Mouse (Mus musculus) bone marrow macrophage, adult 2 months (primary cell): ENCODE measurements around the gene H2-M3. TPM values are rescaled to one million over a fixed set of nuclear protein-coding genes. Genes with fewer than 3 reads are reported as not detected.

ENCODE experiments used
- H3K27ac ChIP-seq: 2 replicates; pipeline ENCODE4 v1.5.1; 2012; ENCODE audit warnings: low read depth, low read length; ENCODE audit not compliant: insufficient read depth
- H3K4me1 ChIP-seq: 2 replicates; pipeline ENCODE4 v1.6.1; 2012; ENCODE audit warnings: low read length; ENCODE audit not compliant: control insufficient read depth, insufficient read depth
- H3K4me3 ChIP-seq: 2 replicates; pipeline ENCODE4 v1.5.1; 2012; ENCODE audit warnings: mild to moderate bottlenecking, low read length, moderate library complexity; ENCODE audit not compliant: insufficient read depth
- CTCF ChIP-seq: IDR thresholded peaks from 2 replicates; pipeline ENCODE4 v1.5.1; 2012; ENCODE audit warnings: low read depth, mild to moderate bottlenecking, low read length, moderate library complexity
- POLR2A ChIP-seq: IDR thresholded peaks from 2 replicates; pipeline ENCODE4 v1.6.1; 2012; ENCODE audit warnings: mild to moderate bottlenecking, low read depth, low read length, borderline replicate concordance
- polyA plus RNA-seq: library from polyadenylated mRNA; stranded (reverse); fragments of >200 nt; gene quantifications from 2 replicates; pipeline ENCODE4 v1.2.4, GENCODE M21; 2012; ENCODE audit not compliant: missing spikeins, insufficient read depth, insufficient read length

H2-M3 gene
- polyA plus RNA-seq, 1 experiment, result 48.3 TPM

DNA sequence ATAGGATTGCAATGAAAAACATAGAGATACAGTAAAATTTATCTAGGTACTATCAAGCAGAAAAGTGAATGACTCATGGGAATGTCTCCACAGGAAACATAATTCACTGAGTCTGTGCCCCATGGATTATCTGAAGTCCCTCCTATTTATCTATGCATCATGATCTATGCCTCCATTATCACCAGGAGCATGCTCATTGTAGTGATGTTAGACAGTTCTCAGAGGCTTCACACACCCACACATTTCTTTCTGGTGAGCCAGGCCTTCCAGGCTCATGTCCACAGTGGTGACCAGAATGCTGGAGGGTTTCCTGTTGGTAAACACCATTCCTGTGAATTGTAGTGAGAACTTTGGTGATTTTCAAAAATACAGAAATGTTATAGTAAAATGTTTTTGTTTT lies 6.6 kb downstream of the H2-M3 start:
- no peak overlapping the region for H3K4me3 ChIP-seq
- H3K27ac ChIP-seq, result no peak overlapping the region
- TF ChIP-seq POLR2A, result no peak
- TF ChIP-seq CTCF, result no peak
- H3K4me1 ChIP-seq, result peaks cover 17% of the 10 kb centered on the region

GRCm38 (mm10) chr17:37280331-37280730 lies 10.3 kb downstream of the H2-M3 start:
- TF ChIP-seq POLR2A (no peak), CTCF (no peak)
- no peak overlapping the region for H3K4me3 ChIP-seq
- peaks cover 7% of the 10 kb centered on the region for H3K4me1 ChIP-seq
- no peak overlapping the region for H3K27ac ChIP-seq

DNA sequence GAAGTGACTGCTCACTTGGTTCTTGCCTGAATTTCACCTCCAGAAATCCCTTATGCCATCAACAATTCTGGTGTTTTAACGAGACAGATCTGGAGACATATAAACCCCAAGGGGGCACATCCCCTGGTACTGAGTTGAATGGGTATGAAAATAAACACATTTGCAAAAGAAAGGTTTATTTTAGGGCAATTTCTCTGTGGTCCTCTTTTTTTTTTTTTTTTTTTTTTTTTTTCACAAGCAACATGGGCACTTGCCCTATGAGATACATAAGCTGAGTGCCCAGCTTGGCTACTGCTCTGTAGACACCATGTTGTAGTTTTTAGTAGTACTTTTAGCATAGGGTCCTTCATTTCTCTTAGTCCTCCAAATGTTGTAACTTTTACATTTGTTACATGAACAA lies 13.3 kb downstream of the H2-M3 start, which contains the start of gene Olfr99:
TSS of gene Olfr99 (minus strand) at position 101 of the 400 bp plus-strand sequence.
- H3K4me1 ChIP-seq, result peaks cover 4% of the 10 kb centered on the region; the same call in 1 of the 2 replicates
- no peak within 1 kb of the TSS for H3K4me3 ChIP-seq
- TF ChIP-seq POLR2A (no peak), CTCF (no peak)
- H3K27ac ChIP-seq, result no peak within 1 kb of the TSS

DNA sequence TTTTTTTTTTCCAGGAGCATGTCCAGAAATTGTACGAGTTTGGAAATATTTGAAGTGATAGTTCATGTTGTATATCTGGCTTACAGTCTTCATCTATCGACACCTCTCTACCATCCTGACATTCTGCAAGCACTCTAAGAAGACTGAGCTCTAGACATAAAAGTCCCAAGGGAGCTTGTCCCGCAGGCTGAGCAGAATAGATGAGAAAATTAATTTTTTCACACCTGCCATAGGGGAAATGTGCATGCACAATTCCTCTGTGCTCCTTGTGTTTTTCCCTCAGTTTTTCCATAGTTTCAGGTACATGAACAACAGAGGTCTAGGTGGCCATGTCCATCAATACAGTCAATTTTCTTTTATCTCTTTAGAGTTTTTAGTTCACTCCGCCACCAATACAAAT lies 34.2 kb downstream of the H2-M3 start, which contains the start of gene Olfr101:
TSS of gene Olfr101 (minus strand) at position 101 of the 400 bp plus-strand sequence.
- Histone ChIP-seq H3K4me3 (no peak within 1 kb of the TSS), H3K4me1 (no peaks in the 10 kb centered on the region), H3K27ac (no peak within 1 kb of the TSS)
- no peak for TF ChIP-seq CTCF
- TF ChIP-seq POLR2A, result no peak

- Histone ChIP-seq H3K4me1 (no peaks in the 10 kb centered on the region), H3K27ac (no peak overlapping the region), H3K4me3 (no peak overlapping the region)
- TF ChIP-seq POLR2A (no peak), CTCF (no peak)
These were observed 38.5 kb downstream of the H2-M3 start for GRCm38 (mm10) chr17:37308483-37308882.

- TF ChIP-seq POLR2A (no peak), CTCF (no peak)
- H3K4me3 ChIP-seq, result no peak overlapping the region
- no peak overlapping the region for H3K27ac ChIP-seq
- H3K4me1 ChIP-seq, result no peaks in the 10 kb centered on the region
These were observed 40.2 kb downstream of the H2-M3 start for GRCm38 (mm10) chr17:37310146-37310699.

DNA sequence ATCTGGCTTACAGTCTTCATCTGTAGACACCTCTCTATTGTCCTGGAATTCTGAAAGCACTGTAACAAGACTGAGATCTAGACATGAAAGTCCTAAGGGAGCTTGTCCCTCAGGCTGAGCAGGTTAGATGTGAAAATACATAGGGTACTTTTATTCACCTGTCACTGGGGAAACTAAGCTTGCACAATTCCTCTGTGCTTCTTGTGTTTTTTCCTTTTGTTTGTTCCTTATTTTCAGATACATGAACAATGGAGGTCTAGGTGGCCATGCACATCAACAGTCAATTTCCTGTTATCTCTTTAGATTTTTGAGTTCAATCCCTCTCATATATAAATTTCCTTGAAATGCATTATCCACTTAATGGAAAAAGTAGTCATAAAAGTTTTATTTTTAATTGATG lies 46.9 kb downstream of the H2-M3 start, which contains the start of gene Olfr102:
TSS of gene Olfr102 (minus strand) at position 101 of the 400 bp plus-strand sequence.
- no peak within 1 kb of the TSS for H3K27ac ChIP-seq
- H3K4me3 ChIP-seq, result no peak within 1 kb of the TSS
- H3K4me1 ChIP-seq, result no peaks in the 10 kb centered on the region
- TF ChIP-seq POLR2A (no peak), CTCF (no peak)

Other genes starting within 250 kb of the H2-M3 start
- gene Mog, start 246.8 kb upstream of the H2-M3 start, polyA plus RNA-seq, result not detected in 2 replicates
- 0.90 and 1.0 TPM in 2 replicates for gene Gabbr1, start 224.3 kb upstream of the H2-M3 start, polyA plus RNA-seq
- gene Olfr90, start 181.7 kb upstream of the H2-M3 start, polyA plus RNA-seq, result not detected in 2 replicates
- gene Olfr91, start 171.9 kb upstream of the H2-M3 start, polyA plus RNA-seq, result not detected in 2 replicates
- gene Olfr92, start 150.1 kb upstream of the H2-M3 start, polyA plus RNA-seq, result not detected in 2 replicates
- gene Olfr93, start 108.7 kb upstream of the H2-M3 start, polyA plus RNA-seq, result not detected in 2 replicates
- not detected in 2 replicates for gene Ubd, start 76.3 kb upstream of the H2-M3 start, polyA plus RNA-seq
- not detected in 2 replicates for gene Olfr94, start 69.2 kb upstream of the H2-M3 start, polyA plus RNA-seq
- not detected in 2 replicates for gene Olfr95, start 57.1 kb upstream of the H2-M3 start, polyA plus RNA-seq
- not detected in 2 replicates for gene Olfr96, start 50.1 kb upstream of the H2-M3 start, polyA plus RNA-seq
- gene Olfr97, start 32.9 kb upstream of the H2-M3 start, polyA plus RNA-seq, result not detected in 2 replicates
- not detected in 2 replicates for gene Olfr98, start 6.5 kb upstream of the H2-M3 start, polyA plus RNA-seq
- not detected in 2 replicates for gene Olfr99, start 13.2 kb downstream of the H2-M3 start, polyA plus RNA-seq
- not detected in 2 replicates for gene Olfr101, start 34.1 kb downstream of the H2-M3 start, polyA plus RNA-seq
- gene Olfr102, start 46.8 kb downstream of the H2-M3 start, polyA plus RNA-seq, result not detected in 2 replicates
- not detected in 2 replicates for gene Olfr103, start 69.5 kb downstream of the H2-M3 start, polyA plus RNA-seq
- not detected in 2 replicates for gene Olfr104-ps, start 89.4 kb downstream of the H2-M3 start, polyA plus RNA-seq
- not detected in 2 replicates for gene Olfr105-ps, start 108.8 kb downstream of the H2-M3 start, polyA plus RNA-seq
- gene Olfr106-ps, start 120.2 kb downstream of the H2-M3 start, polyA plus RNA-seq, result not detected in 2 replicates
- gene Olfr107, start 129.0 kb downstream of the H2-M3 start, polyA plus RNA-seq, result not detected in 2 replicates
- gene Olfr108, start 175.3 kb downstream of the H2-M3 start, polyA plus RNA-seq, result not detected in 2 replicates
- gene Olfr109, start 188.7 kb downstream of the H2-M3 start, polyA plus RNA-seq, result 0.35 TPM in 1 of 2 replicates, not detected in the other
- gene H2-M2, start 213.3 kb downstream of the H2-M3 start, polyA plus RNA-seq, result 1.1 TPM in 1 of 2 replicates, not detected in the other
- 0.75 and 1.3 TPM in 2 replicates for gene Olfr110, start 222.2 kb downstream of the H2-M3 start, polyA plus RNA-seq
- gene Olfr111, start 237.8 kb downstream of the H2-M3 start, polyA plus RNA-seq, result 4.6 and 5.8 TPM in 2 replicates